Mouse (Mus musculus) kidney, adult 8-10 months (tissue): ENCODE results near the gene Ecd.
A peak's percentile ranks its signal among the peaks of the same experiment; 100 is the strongest.

ENCODE experiments used
- DNase-seq, 2 experiments: peaks; one replicate each; pipeline ENCODE4 v3.0.0; 2022

The Ecd gene

DNA sequence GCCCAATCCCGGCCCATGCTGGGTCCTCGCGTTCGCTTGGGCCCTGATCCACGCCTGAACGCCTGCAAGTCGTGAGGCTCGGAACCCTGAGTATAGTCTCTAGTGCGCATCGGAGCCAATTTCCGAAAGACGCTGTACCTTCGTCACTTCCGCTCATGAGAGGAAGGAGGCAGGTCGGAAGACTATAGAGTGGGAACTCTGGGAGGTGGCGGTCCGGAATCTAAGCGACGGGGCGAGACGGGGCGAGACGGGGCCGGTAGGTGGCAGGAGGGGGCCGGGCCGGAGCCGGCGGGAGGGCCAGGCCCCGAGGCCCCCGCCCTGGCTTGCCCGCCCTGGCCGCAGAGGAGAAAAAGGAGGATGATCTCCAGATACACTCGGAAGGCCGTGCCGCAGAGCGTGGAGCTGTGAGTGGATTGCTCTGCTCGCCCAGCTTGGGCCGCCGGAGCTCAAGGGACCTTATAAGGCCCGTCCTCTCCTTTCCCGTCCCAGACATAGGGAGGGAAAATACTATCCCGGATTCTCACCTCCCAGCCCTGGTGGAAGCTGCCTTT lies at the start of gene Ecd, which contains the start of gene Fam149b:
Ecd (minus strand) TSS at position 131 of the 551 bp plus-strand sequence.
Fam149b (plus strand) TSS at position 172 of the 551 bp plus-strand sequence.
- DNase-seq = peak; percentile 90 to 93

DNA sequence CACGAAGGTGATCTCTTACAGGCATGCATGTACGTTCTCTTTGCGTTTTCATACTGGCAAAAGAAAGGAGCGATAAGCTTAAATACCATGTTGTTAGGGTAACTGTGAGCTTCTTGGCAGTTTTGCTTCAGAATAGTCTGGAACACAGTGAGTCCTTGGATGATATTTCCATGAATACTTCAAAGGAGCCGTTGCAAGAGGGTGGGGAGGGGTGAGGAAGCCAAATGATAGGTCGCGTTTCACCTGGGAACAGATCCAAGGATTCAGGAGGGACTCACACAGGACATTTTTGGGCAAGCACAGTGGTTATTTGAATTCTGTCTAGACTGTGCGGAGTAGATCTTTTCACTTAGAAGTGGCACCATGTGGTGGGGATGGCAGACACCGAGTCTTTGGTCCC lies 49.3 kb upstream of the Ecd start:
- DNase-seq = no peak

DNA sequence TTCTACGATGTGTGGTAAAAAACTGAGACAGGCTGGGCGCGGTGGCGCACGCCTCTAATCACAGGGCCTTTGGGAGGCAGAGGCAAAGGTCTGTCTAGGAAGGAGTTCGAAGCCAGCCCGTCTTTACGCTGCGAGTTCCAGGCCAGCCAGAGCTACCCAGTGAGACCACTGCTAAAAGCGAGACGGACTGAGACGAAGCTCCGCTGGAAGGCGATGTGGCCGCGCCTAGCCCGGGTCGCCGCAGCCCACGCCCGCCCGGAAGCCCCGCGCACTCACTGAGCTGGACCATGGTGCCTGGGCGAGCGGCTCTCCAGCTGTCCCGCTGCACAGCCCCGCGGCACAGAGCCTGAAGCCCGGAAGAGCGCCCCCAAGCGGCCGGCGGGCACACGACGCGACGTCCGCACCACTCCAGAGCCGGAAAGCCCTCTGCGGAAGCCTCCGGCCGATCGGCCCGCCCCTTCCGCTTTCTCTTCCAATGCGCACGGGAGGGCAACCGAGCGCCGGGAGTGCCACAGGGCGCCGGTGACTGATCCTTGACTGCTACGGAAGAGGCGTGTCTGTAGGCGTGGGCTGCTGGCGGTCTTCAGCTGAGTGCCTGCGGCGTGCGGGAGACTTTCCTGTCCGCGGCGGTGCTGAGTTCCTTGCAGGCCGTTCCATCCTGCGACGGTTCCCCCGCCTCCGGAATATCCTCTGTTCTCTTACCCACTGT lies 45.4 kb upstream of the Ecd start, which contains the start of gene Mrps16:
Mrps16 (minus strand) TSS at position 430 of the 709 bp plus-strand sequence.
- peak; percentile 95 to 97 for DNase-seq

DNA sequence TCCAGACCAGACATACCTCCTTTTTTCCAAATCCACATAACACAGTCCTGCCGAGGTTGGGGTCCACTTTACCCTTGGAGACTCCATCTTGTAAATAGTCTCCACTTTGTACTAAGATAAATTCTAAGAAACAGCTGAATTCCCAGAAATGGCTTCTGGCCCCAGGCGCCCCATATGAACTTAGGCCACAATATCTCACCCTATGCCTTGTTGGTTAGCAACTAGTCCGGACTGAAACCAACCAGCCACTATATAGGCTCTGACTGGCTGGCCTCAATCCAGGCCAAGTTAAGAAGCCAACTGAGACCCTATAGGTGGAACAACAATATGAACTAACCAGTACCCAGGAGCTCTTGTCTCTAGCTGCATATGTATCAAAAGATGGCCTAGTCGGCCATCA lies 44.4 kb upstream of the Ecd start:
- DNase-seq = no peak

DNA sequence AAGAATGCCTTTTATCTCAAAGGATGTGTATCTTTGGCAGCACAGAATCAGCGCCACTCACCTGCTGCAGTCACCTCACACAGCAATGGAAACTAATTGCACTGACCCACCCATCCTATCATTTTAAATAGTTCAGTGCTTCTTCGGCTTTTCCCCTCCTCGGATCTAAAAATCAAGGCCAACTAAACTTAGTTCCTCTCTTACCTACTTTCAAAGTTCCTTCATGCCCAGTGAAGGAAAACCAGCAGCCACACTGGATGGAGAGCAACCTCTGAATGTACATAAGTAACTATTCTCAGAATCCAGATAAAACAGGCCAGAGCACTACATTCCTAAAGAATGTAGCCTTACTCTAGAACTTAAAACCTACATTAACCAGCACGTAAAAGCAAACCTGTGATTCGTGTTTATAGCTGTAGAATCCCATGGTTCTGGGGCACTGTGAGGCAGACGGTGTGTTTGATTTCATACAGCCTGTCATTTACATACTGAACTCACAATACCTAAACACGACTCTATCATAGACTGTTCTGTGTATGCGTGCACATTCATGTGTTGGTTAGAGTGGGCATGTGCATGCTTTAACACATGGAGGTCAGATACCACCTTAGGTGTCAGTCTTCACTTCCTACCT lies 41.6 kb upstream of the Ecd start:
- DNase-seq = no peak

DNA sequence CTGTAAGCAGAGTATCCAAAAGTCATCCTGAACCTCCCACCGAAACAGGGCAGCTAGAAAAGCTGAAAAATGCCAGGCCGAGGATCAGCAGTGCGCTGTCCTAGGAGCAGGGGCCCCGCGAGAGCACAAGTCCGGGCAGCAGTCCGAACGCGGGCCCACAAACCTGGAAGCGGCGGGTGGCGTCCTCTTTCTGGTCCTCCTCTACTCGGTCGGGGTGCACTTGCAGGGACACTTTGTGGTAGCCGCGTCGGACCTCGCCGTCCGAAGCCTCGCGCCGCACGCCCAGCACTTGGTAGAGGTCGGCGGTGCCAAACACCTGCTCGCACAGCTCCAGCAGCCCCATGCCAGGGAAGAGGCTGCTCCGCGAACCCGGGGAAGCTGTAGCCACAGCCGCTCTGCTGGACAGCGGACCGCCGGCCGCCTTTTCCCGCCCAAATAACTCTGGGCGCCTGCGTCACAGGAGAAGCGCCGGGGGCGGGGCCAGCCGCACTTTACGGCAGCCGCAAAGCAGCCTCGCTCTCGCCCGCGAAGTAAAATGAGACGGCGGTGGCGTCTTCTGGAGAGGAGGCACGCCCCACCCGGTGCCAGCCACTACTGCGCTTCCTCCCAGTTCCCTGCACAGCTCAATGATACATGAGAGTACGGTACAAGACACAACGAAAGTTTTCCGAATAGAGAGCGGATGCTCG lies 40.7 kb upstream of the Ecd start, which contains the start of gene Dnajc9:
Dnajc9 (minus strand) TSS at position 470 of the 689 bp plus-strand sequence.
- DNase-seq = peak; percentile 92 to 96

DNA sequence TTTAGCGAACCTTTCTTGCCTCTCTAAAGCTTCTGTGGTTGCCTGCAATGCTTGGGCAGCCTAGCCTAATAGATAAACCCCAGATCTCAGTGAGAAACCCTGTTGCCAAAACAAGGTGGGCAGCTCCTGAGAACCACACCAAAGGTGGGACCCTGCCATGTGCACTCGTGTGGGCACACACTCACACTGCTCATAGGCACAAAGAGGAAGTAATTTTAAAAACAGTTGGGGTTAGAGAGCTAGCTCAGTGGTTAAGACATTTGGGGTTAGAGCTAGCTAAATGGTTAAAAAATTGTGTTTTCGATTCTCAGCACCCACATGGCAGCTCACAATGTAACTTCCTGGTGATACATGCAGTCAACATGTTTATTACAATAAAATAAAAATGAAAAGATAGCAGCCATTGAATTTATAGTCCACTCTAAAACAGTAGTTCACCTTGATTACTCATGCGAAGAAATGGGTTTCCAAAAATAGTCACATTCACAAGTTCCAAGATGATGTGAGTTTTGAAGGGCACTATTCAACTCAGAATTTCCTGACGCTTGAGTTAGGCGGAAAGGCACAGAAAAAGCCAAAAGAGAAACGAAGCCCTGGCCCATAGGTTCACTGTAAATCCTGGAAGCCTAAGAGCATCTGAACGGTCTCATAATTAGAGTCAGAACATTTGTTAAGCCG lies 32.0 kb upstream of the Ecd start:
- no peak for DNase-seq

DNA sequence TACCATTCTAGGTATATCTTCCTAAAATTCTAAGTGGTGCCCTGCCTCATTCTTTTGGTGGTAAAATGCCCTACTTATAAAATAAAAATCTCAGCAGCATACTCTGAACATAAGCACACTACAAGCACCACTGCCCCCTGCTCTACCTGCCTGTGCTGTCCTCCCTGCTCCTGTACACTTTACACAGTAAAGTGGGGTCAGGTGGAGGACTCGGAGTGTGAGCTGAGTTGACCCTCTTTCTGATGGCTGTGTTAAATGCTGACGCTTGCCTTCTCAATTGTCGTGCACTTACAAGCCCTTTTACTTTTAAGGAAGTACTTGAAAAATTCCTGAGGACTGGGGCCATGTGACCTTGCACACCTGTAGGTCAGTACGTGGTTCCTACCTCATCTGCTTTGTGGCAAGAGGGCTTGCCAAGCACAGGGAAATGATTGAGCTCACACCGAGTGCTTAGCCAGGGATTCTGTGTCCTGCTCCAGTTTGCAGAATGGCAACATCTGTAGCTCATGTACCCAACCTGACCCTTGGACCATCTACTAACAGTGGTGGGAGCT lies 31.2 kb upstream of the Ecd start:
- DNase-seq = no peak

DNA sequence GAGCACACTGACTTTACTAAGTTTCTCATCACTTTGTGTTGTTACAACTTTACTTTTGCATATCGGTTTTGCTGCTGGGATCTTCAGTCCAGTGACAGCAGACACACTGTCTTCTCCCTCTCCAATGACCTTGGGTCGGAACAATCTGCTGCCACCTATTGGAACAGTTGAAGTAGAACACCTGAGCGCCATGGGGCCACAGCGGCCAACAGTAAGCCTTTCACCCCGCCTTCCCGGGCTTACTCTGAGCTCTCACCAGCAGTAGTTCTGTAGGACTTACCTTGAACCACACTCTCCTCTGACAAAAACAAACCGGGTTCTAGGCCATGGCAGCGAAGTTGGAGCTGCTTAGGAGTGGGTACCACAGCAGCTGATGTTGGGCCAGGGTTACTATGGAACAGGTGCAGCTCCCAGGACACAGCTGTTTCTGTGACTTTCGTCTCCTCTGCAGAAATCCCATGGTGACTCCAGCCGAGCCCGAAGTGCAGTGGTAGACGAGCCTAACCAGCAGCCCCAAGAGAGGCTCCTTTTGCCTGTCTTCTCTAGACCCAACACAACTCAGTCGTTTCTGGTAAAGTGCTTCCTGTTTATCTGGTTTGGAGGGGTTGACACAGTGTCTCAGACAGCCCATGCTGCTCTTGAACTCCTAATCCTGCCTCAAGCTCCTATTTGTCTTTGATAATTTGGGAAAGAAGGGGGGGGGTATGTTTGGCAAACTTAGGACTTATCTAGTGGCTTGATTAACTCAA lies 30.6 kb upstream of the Ecd start:
- peak; percentile 68 to 73 for DNase-seq

DNA sequence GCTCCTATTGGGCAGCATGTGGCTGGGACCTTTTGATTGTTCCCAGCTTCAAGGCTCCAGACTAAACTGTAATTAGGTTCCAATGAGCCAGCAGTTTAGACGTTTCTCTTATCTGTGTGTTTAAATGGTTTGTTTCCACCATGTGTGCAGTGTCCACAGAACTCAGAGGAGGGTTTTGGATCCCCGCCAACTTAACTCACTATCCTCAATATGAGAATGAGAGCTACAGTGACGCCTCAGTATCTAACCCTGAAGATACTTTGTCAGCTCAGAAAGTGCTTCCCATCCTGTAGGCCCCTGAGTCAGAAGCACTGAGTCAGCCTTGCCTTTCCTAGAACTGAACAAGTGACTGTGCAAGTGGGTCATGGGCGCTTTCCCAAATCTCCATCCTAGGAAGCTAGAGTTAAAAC lies 29.2 kb upstream of the Ecd start:
- no peak for DNase-seq

DNA sequence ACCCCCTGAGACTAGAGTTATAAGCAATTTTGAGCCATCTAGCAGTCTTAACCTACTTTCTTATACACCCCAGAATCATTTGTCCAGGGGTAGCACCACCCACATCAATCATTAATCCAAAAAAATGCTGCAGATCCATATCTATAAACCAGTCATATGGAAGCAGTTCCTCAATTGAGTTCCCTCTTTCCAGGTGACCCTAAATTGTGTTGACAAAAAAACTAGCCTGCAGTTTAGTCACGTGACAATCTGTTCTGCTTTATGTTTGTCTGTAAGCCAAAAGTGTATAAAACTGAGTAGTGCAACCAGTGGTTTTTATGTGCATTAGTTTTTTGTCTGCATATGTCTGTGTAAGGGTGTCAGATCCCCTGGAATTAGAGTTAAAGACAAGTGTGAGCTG lies 23.9 kb upstream of the Ecd start:
- no peak for DNase-seq

DNA sequence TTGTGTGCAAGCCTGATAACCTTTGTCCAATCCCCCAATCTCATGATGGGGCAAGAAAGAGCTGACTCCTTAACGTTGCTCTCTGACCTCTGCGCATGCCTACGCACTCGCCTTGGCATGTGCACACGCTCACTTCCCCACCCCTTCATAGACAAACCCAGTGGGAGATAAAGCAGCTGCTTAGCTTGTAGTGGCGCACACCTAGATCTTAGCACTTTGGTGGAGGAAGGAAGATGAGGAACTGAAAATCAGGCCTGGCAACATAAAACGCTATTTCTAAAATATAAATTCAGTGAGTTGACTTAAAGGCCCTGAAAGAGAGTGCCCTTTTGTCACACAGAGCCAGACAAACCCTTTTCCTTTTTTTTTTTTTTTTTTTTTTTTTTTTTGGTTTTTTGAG lies 22.9 kb upstream of the Ecd start:
- DNase-seq = no peak

DNA sequence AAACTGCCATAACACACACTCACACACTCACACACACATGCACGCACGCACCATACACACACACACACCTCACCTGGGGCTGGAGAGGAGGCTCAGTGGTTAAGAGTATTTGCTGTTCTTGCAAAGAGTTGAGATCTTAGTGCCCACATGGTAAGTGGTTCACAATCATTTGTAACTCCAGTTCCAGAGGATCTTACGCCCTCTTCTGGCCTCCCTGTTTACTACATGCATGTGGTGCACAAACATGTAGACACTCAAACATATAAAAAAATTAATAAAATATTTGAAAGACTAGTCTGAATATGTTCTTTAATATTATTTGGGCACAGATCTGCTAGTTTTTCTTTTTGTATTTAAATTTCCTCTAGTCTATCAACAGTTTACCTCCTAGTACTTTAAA lies 20.4 kb upstream of the Ecd start:
- DNase-seq = no peak

DNA sequence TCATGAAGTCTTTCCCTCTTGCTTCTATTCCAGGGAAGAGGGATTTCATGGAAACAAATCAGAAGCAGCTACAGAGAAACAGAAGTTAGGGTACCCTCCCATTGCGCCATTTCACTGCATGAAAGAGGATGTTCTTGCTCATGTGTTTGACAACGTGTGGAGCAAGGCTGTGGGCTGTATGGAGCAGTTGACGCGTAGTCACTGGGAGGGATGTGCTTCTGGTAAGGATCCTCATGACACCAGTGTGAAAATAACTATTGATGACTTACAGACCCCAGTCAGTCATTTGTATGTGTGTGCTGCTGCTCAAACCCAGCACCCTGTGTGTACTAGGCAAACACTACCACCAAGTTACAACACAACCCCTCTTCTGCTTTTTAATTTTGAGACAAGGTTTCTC lies 15.3 kb upstream of the Ecd start:
- no peak for DNase-seq

DNA sequence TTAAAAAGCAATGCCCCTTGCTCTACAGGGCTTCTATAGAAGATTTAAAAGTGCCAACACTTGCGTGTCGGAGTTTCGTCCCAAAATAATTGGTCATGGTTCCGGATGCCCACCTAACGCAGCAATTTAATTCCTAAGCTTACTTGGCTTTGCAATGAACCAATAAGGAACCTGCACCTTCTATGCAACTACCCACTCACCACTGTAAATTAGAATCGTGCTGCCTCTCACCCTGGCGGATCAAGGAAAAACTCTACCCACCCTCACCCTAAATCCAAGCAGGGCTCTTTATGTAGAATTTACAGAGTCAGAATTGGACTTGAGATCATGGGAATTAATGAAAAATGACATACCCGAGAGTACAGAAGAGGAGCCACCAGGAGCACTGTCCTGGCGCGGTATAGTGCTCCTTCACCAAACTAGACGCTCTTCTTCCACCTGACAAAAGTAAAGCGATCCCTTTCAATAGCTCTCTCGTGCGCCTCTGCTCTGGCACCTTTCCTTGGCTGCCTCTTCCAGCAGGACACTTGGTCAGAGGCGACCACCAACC lies 405 bp downstream of the Ecd start:
- DNase-seq = peak in 1 of 2 experiments; percentile 7

DNA sequence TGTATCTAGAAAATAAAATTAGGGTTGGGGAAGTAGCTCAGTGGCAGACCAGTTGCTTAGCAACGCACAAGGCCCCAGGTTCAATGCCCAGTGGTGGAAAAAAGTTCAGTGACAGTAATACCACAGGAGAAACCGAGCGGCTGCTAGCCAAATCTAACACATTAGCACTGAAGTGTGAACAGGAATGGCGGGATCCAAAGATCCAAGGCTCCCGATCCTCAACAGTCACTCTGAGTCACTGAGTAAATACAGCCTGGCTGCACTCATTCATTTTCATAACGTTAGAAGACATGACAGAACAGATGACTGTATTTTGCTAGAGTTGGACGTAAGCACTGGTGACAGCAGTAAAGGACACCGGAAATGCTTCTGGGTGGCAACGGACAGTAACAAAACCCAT lies 2.0 kb downstream of the Ecd start:
- peak in 1 of 2 experiments; percentile 7 for DNase-seq

DNA sequence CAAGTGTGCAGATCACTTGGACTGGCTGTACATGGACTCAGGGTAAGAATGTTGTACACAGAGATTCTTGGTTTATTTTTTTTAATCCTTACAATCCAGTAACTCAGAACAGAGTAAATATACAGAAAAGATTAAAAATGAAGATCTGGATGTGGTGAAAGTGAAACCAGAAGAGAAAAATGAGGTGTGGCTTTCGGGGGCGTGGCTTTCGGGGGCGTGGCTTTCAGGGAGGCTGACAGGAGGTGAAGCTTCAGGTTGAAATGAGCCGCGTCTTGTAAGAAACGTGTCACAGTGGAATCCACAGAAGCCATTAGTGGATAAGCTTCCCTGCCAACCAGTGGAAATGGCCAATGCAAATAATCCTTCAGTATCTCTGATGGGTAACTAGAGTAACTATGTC lies 7.1 kb downstream of the Ecd start:
- DNase-seq = no peak

DNA sequence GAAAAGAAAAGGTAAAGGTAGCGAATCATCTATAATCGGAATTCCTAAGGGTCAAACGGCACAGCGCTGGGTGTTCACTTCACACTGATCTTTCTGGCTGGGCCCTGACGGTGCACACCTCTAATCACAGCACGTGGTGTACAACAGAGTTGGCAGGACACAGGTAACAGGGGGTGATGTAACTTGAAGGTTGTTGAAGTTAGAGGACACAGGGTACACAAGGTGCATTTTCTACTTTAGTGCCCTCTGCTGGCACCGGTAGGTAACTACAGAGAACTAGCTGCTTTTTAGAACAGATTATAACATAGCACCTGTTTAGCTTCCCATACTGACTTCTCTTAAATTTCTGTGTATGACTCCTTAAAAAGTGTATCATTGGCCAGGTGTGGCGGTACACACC lies 7.8 kb downstream of the Ecd start:
- peak; percentile 36 to 41 for DNase-seq

DNA sequence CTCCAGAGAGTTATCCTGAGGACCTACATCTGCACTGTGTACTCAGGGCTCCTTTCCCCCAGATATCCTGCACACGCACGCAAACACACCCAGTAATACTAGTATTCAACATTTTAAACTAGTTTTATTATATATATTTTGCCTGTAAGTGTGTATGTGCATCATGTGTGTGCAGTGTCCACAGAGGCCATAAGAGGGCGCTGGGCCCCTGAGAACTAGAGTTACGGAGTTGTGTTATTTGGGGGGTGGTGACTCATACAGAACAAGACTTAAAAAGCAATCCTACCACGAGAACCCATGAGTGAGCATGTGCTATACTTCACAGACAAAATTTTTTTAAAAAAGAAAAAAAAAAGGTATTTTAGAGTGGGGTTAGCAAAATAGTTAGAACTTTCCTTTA lies 8.5 kb downstream of the Ecd start:
- no peak for DNase-seq

DNA sequence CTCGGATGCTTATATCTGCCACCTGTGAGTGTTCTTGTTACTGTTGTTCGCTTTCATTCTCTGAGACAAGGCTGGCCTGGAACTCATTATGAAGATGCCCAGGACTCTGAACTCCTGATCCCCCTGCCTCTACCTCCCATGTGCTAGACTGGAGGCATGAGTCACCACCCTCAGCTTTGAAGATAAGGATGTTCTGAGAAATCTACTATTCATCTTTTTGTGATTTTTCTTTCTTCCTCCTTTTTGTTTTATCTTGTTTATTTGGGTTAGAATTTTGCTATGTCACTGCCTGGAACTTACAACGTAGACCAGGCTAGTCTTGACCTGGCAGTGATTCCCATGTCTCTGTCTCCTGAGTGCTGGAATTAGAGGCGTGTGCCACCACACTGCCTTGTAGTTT lies 16.6 kb downstream of the Ecd start:
- DNase-seq = no peak

DNA sequence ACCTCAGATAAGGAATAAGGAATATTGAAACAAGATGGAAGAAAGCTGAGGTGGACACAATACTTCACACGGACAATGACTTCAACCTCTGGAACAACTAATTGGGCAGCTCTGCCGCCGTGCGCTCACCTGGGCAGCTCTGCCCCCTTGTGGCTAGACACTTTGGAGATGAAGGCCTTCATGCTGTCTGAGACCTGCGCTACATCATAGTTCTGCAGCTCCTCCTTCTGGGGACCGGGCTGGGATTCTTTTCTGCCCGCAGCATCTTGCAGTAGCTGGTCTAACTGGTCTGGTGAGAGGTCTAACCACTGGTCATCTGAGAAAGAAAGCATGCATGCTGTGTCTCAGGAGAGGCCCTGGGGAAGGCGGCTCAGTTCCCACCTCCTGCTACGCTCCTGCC lies 19.4 kb downstream of the Ecd start:
- DNase-seq = peak in 1 of 2 experiments; percentile 54

DNA sequence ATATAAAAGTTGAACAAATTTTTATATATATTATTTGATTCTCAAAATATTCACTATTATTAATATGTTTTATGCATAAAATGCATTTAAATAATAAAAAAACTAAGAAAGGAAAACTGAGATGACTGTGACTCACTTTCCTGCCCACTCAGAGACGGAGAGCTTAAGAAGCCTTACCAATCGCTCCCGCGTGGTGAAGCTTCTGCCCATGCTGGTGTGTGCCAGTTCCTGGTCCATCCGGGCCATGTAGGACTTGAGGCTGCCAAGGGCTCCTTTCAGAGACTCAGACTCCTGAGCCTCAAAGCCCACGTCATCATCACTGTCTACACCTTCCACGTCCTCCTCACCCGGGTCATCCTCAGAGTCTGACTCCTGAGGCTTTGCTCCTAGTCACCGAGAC lies 23.7 kb downstream of the Ecd start:
- DNase-seq = no peak
